Comparison of ENCODE assay signal across 24 mouse cellular contexts in the genomic region with DNA sequence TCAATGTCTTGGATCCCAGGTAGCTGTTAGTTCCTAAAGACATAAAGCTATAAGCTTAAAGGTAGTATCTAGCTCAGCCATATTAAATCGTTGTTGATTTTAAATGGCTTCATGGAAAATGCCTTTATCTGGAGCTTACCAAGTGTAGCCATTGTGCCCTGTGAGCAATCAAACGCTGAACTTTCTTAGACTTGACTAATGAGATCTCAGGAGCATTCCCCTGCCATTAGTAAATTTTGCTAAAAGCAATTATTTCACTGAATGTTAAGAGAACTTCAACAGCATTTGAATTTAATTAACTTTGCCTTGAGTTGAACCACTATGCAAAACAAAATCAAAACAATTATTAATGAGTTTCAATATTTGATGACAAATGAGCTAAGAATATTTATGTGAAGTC. TPM values are rescaled to one million over a fixed set of nuclear protein-coding genes. Genes with fewer than 3 reads are reported as not detected.
"Had no signal": no experiment of that assay in that cellular context is flagged by ENCODE, and none has a peak within 500 bp of the region (broad histone marks: within the 10 kb centered on the region; RNA-seq: fewer than 3 reads in every experiment).

TSS of gene Olfr1231 (minus strand) at position 101 of the 400 bp plus-strand sequence.

- H3K4me3 ChIP-seq: liver, embryonic 13.5 days; liver, embryonic 15.5 days; lung, embryonic 15.5 days; megakaryocyte, embryonic 14.5 days; midbrain, embryonic 15.5 days; neural tube, embryonic 12.5 days had no signal

- H3K27ac ChIP-seq: liver, embryonic 13.5 days; liver, embryonic 15.5 days; lung, embryonic 15.5 days; macrophage; midbrain, embryonic 15.5 days; neural tube, embryonic 12.5 days had no signal

- H3K9me3 ChIP-seq: liver, embryonic 13.5 days; liver, embryonic 15.5 days; lung, embryonic 15.5 days; midbrain, embryonic 15.5 days; neural tube, embryonic 12.5 days had no signal

- H3K9ac ChIP-seq: liver, embryonic 13.5 days; liver, embryonic 15.5 days; liver, postnatal 0 days; lung, embryonic 15.5 days; midbrain, embryonic 15.5 days; neural tube, embryonic 12.5 days had no signal

- H3K4me2 ChIP-seq: liver, embryonic 11.5 days; liver, embryonic 13.5 days; liver, embryonic 15.5 days; lung, embryonic 15.5 days; midbrain, embryonic 15.5 days; neural tube, embryonic 12.5 days had no signal

- H3K36me3 ChIP-seq: liver, embryonic 13.5 days; liver, embryonic 15.5 days; lung, embryonic 15.5 days; midbrain, embryonic 15.5 days; neural tube, embryonic 12.5 days had no signal

- H3K4me1 ChIP-seq: liver, embryonic 13.5 days; liver, embryonic 15.5 days; lung, embryonic 15.5 days; megakaryocyte, embryonic 14.5 days; midbrain, embryonic 15.5 days; neural tube, embryonic 12.5 days had no signal

- ATAC-seq: liver, postnatal 0 days; lung, postnatal 0 days; midbrain, embryonic 15.5 days had no signal

- H3K27me3 ChIP-seq: liver, embryonic 13.5 days; liver, embryonic 15.5 days; lung, embryonic 15.5 days; megakaryocyte, embryonic 14.5 days; midbrain, embryonic 15.5 days; neural tube, embryonic 12.5 days had no signal

- DNase-seq: liver, embryonic 13.5 days; liver, postnatal 0 days; lung, adult 2 months; lung, postnatal 14 days; lung, postnatal 36 days; right cerebral cortex, postnatal 14 days; thymus, adult 18-20 months; thymus, postnatal 14 days; thymus, postnatal 36 days had no signal

RNA-seq across cellular contexts. Expression of gene Olfr1231, which starts in this region (rescaled TPM):
- total RNA-seq: megakaryocyte progenitor cell, adult 5-6 weeks; monocyte, adult 5-6 weeks; neutrophil, adult 5-6 weeks had no signal
- polyA plus RNA-seq: liver, embryonic 11.5 days; liver, embryonic 13.5 days; liver, embryonic 15.5 days; liver, postnatal 0 days; lung, adult 2 months; lung, embryonic 15.5 days; lung, postnatal 0 days; macrophage; midbrain, embryonic 15.5 days; neural tube, embryonic 12.5 days; neural tube, embryonic 14.5 days; stomach, embryonic 14.5 days; stomach, embryonic 16.5 days; thymus, postnatal 0 days had no signal
